Mouse (Mus musculus): Measurements from ENCODE around the gene Stpg3. TPM values are rescaled to one million over a fixed set of nuclear protein-coding genes. Genes with fewer than 3 reads are reported as not detected.

Stpg3 gene
- polyA plus RNA-seq, 1 experiment = not detected

DNA sequence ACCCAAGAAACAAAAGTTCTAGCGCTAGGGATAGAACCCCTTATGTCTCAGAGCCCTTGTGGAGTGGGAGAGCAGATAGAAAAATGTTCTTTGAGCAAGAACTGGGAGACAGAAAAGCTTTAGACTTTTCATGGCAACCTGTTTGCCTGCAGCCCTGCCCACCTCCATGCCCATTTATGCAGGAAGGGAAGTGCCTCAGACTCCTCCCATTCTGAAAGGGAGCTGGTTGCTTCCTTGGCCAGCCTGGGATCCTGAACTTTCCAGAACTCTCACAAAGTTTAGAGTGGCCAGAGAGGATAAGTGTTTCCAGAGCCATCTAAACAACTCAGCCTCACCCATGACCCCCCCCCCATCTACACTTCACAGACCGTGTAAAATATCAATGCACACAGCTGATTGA, 17.2 kb downstream of the Stpg3 start:
- no peak overlapping the region for H3K4me3 ChIP-seq (ENCODE audit: insufficient read depth, low read length)
- H3K27ac ChIP-seq (ENCODE audit: insufficient read depth, low read length) = no peak overlapping the region
- TF ChIP-seq CTCF (IDR thresholded peaks at IDR 0.05; ENCODE audit: extremely low read depth, insufficient read depth, low read length) (no peak), POLR2A (IDR thresholded peaks at IDR 0.05; ENCODE audit: extremely low read depth, insufficient read depth, low read length) (no peak)

DNA sequence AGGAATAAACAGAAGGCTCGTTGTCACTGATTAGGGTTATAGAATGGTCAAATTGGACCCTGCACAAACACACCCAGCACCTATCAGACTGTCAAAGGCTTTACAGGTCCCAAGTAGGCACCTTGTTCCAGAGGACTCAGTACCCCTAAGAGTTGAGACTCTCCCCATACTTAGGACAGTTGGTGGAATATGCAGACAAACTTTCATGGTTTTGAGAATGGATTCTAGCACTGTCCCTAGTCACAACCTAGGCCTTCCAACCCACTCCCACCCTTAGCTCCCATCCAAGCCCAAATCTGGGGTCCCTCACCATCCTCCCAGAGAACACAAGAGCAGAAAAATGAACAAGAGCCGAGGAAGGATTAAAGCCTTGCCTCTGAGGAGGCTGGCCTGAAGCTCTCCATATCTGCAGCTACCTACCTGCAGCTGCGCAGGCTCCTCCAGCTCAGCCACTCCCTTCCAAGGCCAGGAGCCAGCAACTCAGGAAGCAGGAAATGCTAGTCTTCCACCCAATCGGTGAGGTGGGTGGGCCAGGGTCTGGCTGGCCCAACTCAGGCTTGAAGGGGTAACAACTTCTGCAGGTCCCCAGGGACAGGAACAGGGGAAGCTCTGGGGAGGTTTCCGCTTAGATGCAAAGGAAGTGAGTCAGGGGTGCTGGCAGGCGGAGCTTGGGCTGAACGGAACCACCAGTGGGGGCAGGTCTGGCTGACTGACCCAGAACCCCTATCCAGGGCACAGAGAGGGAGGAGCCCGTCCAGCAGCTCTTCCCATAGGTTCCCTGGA, 18.1 kb downstream of the Stpg3 start, which contains the start of gene Tor4a:
Gene Tor4a (minus strand): TSS at position 715 of the 783 bp plus-strand sequence.
- Histone ChIP-seq H3K4me1 (ENCODE audit: control insufficient read depth, insufficient read depth, low read length) (no peaks in the 10 kb centered on the region), H3K4me3 (ENCODE audit: insufficient read depth, low read length) (peak within 1 kb of the TSS; percentile 14; the same call in 1 of the 2 replicates), H3K27ac (ENCODE audit: insufficient read depth, low read length) (peak within 1 kb of the TSS; percentile 23)
- TF ChIP-seq CTCF (IDR thresholded peaks at IDR 0.05; ENCODE audit: extremely low read depth, insufficient read depth, low read length) (no peak), POLR2A (IDR thresholded peaks at IDR 0.05; ENCODE audit: extremely low read depth, insufficient read depth, low read length) (0 out of 2 replicates have a peak, but pooled peaks have one; percentile 9)

More for the DNA sequence above, 17.2 kb downstream of the Stpg3 start:
- no peaks in the 10 kb centered on the region for H3K4me1 ChIP-seq (ENCODE audit: control insufficient read depth, insufficient read depth, low read length)

DNA sequence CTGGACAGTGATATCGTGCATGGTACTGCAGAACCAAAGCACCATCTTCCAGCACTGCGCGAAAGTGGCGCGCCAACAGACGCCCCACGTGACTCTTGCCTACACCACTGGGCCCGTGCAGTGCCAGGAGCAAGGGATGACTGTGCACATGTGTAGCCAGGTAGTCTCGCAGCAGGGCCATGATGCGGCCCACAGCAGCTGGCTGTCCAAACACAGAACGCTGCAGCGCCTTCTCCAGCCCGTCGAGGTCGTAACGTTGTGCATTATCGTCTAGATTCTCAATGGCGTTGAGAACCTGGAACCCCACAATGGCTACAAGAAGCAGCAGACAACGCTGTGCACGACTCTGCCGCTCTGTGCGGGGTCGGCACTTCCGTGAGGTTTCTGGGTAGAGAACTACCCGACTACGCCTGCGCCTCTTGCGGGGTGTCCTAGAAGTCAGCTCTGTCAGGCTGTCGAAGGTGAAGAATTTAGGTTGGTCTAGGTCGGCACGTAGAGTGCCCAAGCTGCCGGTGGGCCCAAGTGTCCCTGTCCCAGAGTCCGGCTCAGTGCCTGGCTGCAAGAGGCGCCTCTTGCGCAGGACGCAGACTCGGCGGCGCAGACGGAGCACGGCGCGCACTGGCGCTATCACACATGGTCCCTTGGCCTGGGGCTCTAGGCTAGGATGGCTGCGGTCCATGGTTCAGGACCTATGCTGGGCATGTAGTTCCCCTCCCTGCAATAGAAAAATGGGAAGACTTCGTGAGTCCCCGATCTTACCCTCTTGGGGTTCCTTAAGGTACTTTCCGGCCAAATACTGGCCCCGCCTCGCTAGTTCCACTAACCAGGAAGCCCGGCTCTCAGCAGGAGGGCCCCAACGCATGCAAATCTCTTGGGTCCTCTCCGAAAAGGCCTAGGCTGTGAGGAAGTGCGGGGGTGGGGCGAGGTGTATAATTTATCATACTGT, 19.0 kb downstream of the Stpg3 start:
- H3K4me1 ChIP-seq (ENCODE audit: control insufficient read depth, insufficient read depth, low read length) = no peaks in the 10 kb centered on the region
- H3K4me3 ChIP-seq (ENCODE audit: insufficient read depth, low read length) = no peak overlapping the region
- no peak for TF ChIP-seq POLR2A (IDR thresholded peaks at IDR 0.05; ENCODE audit: extremely low read depth, insufficient read depth, low read length)
- no peak for TF ChIP-seq CTCF (IDR thresholded peaks at IDR 0.05; ENCODE audit: extremely low read depth, insufficient read depth, low read length)
- H3K27ac ChIP-seq (ENCODE audit: insufficient read depth, low read length) = no peak overlapping the region

DNA sequence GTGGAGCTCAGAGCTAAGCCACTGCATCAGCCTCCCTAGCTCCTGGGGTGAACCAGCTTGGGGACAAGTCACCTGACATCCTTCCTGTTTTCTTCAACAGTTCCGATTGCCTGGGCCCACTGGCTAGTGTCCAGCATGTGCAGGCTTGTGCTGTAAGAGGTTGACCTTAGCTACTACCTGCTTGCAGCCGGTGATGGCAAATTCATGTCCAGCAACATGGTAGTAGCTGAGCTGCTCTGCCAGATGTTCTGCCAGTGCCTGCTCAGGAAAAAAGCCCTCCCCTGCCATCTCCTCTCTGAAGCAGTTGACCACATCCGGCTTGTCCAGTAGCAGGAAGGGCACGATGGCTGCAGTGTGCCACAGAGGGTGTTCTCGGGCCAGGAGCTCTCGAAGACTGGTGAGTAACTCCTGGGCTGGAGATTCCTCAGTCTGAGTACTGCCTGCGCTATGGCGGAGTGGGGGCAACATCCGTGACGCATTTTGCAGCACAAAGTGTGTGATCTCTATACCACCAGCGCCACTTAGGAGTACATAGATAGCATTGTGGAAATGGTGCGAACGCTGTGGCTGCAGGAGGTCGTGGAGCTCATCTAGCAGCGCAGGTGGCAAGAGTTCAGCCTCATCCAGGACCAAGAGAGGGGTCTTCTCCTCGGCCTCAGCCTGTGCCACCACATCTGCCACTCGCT, 19.8 kb downstream of the Stpg3 start:
- no peak for TF ChIP-seq POLR2A (IDR thresholded peaks at IDR 0.05; ENCODE audit: extremely low read depth, insufficient read depth, low read length)
- TF ChIP-seq CTCF (IDR thresholded peaks at IDR 0.05; ENCODE audit: extremely low read depth, insufficient read depth, low read length) = no peak
- Histone ChIP-seq H3K27ac (ENCODE audit: insufficient read depth, low read length) (no peak overlapping the region), H3K4me1 (ENCODE audit: control insufficient read depth, insufficient read depth, low read length) (no peaks in the 10 kb centered on the region), H3K4me3 (ENCODE audit: insufficient read depth, low read length) (no peak overlapping the region)

DNA sequence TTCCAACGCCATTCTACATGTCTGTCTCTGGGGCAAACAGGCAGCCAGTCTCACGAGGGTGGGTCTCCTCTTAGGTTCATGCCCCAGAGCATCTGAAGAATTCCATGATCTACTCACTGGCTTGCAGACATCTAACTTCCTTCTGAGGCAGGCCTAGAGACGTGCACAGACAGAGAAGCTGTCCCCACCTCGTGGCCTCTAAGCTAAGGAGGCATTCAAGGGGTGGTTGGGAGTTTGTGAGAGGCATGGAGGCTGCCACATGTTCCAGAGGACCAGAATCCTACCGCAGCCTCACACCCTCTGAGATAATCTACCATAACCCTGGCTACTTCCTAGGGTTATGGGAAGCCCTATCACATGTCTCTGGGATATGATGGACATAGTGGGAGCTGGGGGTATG, 20.4 kb downstream of the Stpg3 start:
- Histone ChIP-seq H3K4me3 (ENCODE audit: insufficient read depth, low read length) (no peak overlapping the region), H3K27ac (ENCODE audit: insufficient read depth, low read length) (no peak overlapping the region), H3K4me1 (ENCODE audit: control insufficient read depth, insufficient read depth, low read length) (no peaks in the 10 kb centered on the region)
- TF ChIP-seq POLR2A (IDR thresholded peaks at IDR 0.05; ENCODE audit: extremely low read depth, insufficient read depth, low read length) (no peak), CTCF (IDR thresholded peaks at IDR 0.05; ENCODE audit: extremely low read depth, insufficient read depth, low read length) (no peak)

DNA sequence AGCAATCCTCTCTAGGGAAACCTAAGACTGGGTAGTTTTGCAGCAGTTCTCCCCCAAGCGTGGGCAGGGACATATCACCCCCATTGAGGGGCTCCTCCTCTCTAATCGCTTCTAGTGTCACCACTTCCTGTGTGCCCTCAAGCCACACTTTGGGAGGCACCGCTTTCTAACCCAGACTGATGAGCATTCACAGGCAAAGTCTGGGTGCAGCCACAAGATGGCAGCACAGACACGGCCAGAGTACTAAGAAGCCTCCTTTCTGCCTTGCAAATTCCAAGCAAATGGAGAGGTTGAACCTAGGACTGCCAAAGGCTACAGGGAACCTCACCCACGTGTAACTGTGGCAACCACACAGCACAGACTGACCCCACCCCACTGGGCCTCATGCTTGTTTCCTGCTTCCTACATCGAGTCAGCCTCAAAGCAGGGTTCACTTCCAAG, 21.1 kb downstream of the Stpg3 start:
- Histone ChIP-seq H3K27ac (ENCODE audit: insufficient read depth, low read length) (no peak overlapping the region), H3K4me3 (ENCODE audit: insufficient read depth, low read length) (no peak overlapping the region), H3K4me1 (ENCODE audit: control insufficient read depth, insufficient read depth, low read length) (no peaks in the 10 kb centered on the region)
- no peak for TF ChIP-seq POLR2A (IDR thresholded peaks at IDR 0.05; ENCODE audit: extremely low read depth, insufficient read depth, low read length)
- peak; percentile 97 for TF ChIP-seq CTCF (IDR thresholded peaks at IDR 0.05; ENCODE audit: extremely low read depth, insufficient read depth, low read length)

DNA sequence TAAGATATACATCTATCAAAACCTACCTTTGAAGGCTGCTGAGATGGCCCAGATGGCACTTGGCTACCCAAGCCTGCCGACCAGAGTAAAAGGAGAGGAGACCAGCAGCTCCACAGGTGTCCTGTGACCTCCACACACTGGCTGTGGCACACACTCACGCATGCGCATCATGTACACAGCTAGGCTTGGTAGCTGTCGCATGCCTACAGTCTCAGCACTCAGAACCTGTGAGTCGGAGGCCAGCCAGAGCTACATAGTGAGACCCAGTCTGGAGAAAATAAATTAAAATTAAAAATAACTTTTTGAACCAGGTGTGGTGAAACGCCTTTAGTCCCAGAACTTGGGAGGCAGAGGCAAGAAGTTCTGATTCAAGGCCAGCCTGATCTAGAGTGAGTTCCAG, 26.6 kb downstream of the Stpg3 start:
- Histone ChIP-seq H3K4me3 (ENCODE audit: insufficient read depth, low read length) (no peak overlapping the region), H3K27ac (ENCODE audit: insufficient read depth, low read length) (no peak overlapping the region), H3K4me1 (ENCODE audit: control insufficient read depth, insufficient read depth, low read length) (no peaks in the 10 kb centered on the region)
- TF ChIP-seq POLR2A (IDR thresholded peaks at IDR 0.05; ENCODE audit: extremely low read depth, insufficient read depth, low read length) (no peak), CTCF (IDR thresholded peaks at IDR 0.05; ENCODE audit: extremely low read depth, insufficient read depth, low read length) (no peak)

DNA sequence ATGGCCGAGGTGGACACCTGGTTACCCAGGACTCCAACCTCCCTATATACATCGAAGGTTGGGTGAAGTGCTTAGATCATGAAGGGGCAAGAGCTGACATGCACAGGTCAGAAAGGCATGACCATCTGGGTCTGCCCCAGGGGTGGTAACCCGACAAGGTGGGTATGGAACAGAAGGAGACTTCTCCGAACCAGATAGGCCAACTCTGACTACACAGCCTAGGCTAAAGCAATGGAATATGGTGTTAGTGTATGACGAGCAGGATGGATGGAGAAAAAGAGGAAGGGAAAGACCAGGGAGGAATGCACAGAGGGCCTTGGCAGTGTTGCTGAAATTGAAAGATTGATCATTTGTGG, 27.9 kb downstream of the Stpg3 start:
- Histone ChIP-seq H3K4me1 (ENCODE audit: control insufficient read depth, insufficient read depth, low read length) (no peaks in the 10 kb centered on the region), H3K4me3 (ENCODE audit: insufficient read depth, low read length) (no peak overlapping the region), H3K27ac (ENCODE audit: insufficient read depth, low read length) (no peak overlapping the region)
- TF ChIP-seq POLR2A (IDR thresholded peaks at IDR 0.05; ENCODE audit: extremely low read depth, insufficient read depth, low read length) (no peak), CTCF (IDR thresholded peaks at IDR 0.05; ENCODE audit: extremely low read depth, insufficient read depth, low read length) (no peak)

Measured in cortical plate, adult 2 months (tissue).